Mouse (Mus musculus) kidney, postnatal 0 days (tissue): ENCODE results near the gene Zmynd12. TPM values are rescaled to one million over a fixed set of nuclear protein-coding genes. Genes with fewer than 3 reads are reported as not detected.

Experiments
- ATAC-seq: fragments of 200-750 bp; cut with Nextera tagmentation; replicated peaks from 2 replicates; pipeline ENCODE4 v1.8.0; 2017; ENCODE audit warnings: low read depth, moderate number of reproducible peaks, moderate TSS enrichment, moderate library complexity; ENCODE audit not compliant: low FRiP score
- DNase-seq: peaks from one replicate; pipeline ENCODE4 v3.0.0-alpha.2; 2016; ENCODE audit warnings: low spot score
- H3K27ac ChIP-seq: fragments of 300-500 bp; sonication (generic); 2 replicates; pipeline ENCODE4 v1.5.1; 2014; ENCODE audit warnings: mild to moderate bottlenecking
- H3K27me3 ChIP-seq: fragments of 300-500 bp; sonication (generic); 2 replicates; pipeline ENCODE4 v1.6.1; 2014; ENCODE audit warnings: low read length, mixed read lengths; ENCODE audit not compliant: insufficient read depth
- H3K36me3 ChIP-seq: fragments of 300-500 bp; sonication (generic); 2 replicates; pipeline ENCODE4 v1.6.1; 2014; ENCODE audit warnings: low read length, mixed read lengths; ENCODE audit not compliant: insufficient read depth
- H3K4me1 ChIP-seq: fragments of 300-500 bp; sonication (generic); replicated peaks from 2 replicates; pipeline ENCODE4 v1.6.1; 2014; ENCODE audit warnings: antibody characterized with exemption, low read length, mixed read lengths; ENCODE audit not compliant: insufficient read depth
- H3K4me2 ChIP-seq: fragments of 300-500 bp; sonication (generic); 2 replicates; pipeline ENCODE4 v1.6.1; 2014; ENCODE audit warnings: mild to moderate bottlenecking, low read length, moderate library complexity, mixed read lengths
- H3K4me3 ChIP-seq: fragments of 300-500 bp; sonication (generic); replicated peaks from 2 replicates; pipeline ENCODE4 v1.5.1; 2014; ENCODE audit warnings: low read depth, low read length
- H3K9ac ChIP-seq: fragments of 300-500 bp; sonication (generic); 2 replicates; pipeline ENCODE4 v1.6.1; 2014; ENCODE audit warnings: low read depth, low read length
- H3K9me3 ChIP-seq: fragments of 300-500 bp; sonication (generic); replicated peaks from 2 replicates; pipeline ENCODE4 v1.6.1; 2016; ENCODE audit warnings: low read length, inconsistent platforms, mixed read lengths
- CTCF ChIP-seq: IDR thresholded peaks from 2 replicates; pipeline ENCODE4 v1.5.1; 2016; ENCODE audit warnings: antibody characterized with exemption, low read depth, mild to moderate bottlenecking, moderate library complexity
- WGBS: fragments of 180-500 bp; shearing (Covaris S2); extraction: QIAGEN DNeasy Blood & Tissue Kit; methylation state at CpG from one replicate; pipeline ENCODE4 v1.1.7; 2014; 5-methylcytosine and 5-hydroxymethylcytosine counted together
- polyA plus RNA-seq: library from polyadenylated mRNA; unstranded; fragments of >200 nt; fragmentation: Nextera tagmentation; extraction: Ambion mirVana; gene quantifications from 2 replicates; pipeline ENCODE4 v1.2.1, GENCODE M21; 2015

Gene Zmynd12
- polyA plus RNA-seq, 1 experiment from 2014 or later: 1.7 TPM

DNA sequence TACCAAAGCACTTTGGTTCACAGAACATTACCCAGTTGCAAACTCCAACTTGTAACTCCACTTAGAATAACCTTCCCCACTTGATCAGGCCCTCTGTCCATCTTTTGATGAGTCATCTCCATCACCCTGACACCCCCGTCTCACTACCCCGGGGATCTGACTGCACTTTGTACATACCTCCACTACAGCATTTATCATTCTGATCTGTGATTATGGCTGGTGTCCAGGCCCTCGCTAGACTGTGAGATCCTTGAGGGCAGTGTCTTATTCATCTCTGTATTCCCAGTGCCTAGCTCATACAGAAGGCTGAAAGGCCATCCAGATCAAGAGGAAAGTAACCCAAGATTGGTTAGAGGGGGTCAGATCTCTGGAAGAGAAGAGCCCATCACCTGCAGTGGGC is 1.4 kb upstream of the Zmynd12 start:
- peaks cover 12% of the 10 kb centered on the region; the same call in 1 of the 2 replicates for H3K36me3 ChIP-seq
- 32% methylated on average over 3 of the region's 3 CpGs for WGBS
- no peaks in the 10 kb centered on the region for H3K9me3 ChIP-seq
- peak overlapping the region; percentile 80 for H3K4me2 ChIP-seq
- peak overlapping the region; percentile 89; the same call in 1 of the 2 replicates for H3K27ac ChIP-seq
- ATAC-seq (no peak), DNase-seq (no peak)
- H3K4me3 ChIP-seq: peak overlapping the region; percentile 61
- no peaks in the 10 kb centered on the region for H3K27me3 ChIP-seq
- peaks cover 9% of the 10 kb centered on the region; the same call in 1 of the 2 replicates for H3K4me1 ChIP-seq
- no peak for TF ChIP-seq CTCF
- peak overlapping the region; percentile 81 for H3K9ac ChIP-seq

DNA sequence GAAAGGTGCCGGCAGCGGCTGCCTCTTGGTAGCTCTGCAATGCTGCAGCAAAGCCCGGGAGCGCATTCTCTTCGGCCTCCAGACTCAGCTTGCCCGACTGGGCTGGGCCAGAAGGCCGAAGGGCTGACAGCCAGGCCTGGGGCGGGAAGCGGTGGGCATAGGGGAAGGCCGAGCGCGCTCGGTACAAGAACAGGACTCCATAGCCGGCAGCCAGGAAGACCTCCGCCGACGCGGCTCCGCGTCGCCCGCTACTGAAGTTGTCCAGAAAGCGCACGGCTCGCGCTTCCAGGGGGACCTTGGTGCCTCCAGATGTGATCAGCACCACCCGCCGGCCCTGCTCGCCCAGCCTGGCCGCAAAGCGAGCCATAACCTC is 707 bp upstream of the Zmynd12 start:
- 2% methylated on average over 31 of the region's 31 CpGs for WGBS
- peaks cover 12% of the 10 kb centered on the region; the same call in 1 of the 2 replicates for H3K36me3 ChIP-seq
- peak overlapping the region; percentile 81 for H3K9ac ChIP-seq
- no peaks in the 10 kb centered on the region for H3K27me3 ChIP-seq
- TF ChIP-seq CTCF: no peak
- no peaks in the 10 kb centered on the region for H3K9me3 ChIP-seq
- DNase-seq (no peak), ATAC-seq (peak; percentile 42)
- peak overlapping the region; percentile 61 for H3K4me3 ChIP-seq
- peak overlapping the region; percentile 89 for H3K27ac ChIP-seq
- H3K4me2 ChIP-seq: peak overlapping the region; percentile 80
- H3K4me1 ChIP-seq: peaks cover 9% of the 10 kb centered on the region; the same call in 1 of the 2 replicates

DNA sequence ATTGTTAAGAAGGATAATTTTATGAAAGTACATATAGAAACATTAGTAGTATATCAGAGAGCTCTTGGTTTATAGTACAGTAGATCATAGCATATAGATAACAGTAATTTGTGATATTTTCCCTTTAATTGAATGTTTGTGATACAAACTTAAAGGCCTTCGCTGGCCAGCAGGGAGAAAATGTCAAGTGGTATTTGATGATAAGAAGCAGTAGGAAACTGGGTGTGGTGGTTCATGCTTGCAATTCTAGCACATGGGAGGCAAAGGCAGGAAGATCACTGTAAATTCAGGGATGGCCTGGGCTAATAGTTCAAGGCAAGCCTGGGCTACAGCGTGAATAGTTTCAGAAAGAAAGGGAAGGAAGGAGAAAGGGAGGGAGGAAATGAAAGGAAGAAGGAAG is 2.5 kb downstream of the Zmynd12 start:
- H3K36me3 ChIP-seq: no peaks in the 10 kb centered on the region
- 91% methylated on average over 2 of the region's 2 CpGs for WGBS

DNA sequence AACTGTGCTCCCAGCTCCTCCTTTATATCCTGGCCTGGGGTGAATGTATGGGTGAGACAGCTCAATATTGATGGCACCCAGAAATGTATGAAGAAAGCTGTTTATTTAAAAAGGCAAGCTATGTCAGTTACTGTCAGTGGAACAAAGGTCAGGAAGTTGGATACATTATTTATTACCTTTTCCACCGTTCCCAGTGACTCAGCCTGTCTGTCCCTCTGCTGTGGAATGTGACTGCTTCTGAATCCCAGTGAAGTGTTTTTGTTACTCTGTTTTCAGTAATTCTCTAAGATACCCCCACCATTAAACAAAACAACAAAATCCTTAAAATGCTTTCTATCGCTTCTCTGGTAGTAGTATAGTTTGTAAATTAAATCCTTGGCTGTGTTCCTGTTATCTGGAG is 3.0 kb downstream of the Zmynd12 start:
- WGBS: 23% methylated on average over 2 of the region's 2 CpGs
- no peak for ATAC-seq
- Histone ChIP-seq H3K36me3 (no peaks in the 10 kb centered on the region), H3K4me1 (peaks cover 9% of the 10 kb centered on the region; the same call in 1 of the 2 replicates), H3K4me2 (no peak overlapping the region), H3K27me3 (no peaks in the 10 kb centered on the region), H3K9me3 (no peaks in the 10 kb centered on the region), H3K9ac (no peak overlapping the region), H3K4me3 (no peak overlapping the region), H3K27ac (0 out of 2 replicates have a peak overlapping the region, but pooled peaks have one; percentile 9)
- TF ChIP-seq CTCF: no peak
- no peak for DNase-seq

More for the DNA sequence above, 2.5 kb downstream of the Zmynd12 start:
- DNase-seq (no peak), ATAC-seq (no peak)
- Histone ChIP-seq H3K27ac (no peak overlapping the region), H3K9me3 (no peaks in the 10 kb centered on the region), H3K4me2 (no peak overlapping the region), H3K9ac (no peak overlapping the region), H3K27me3 (no peaks in the 10 kb centered on the region), H3K4me3 (no peak overlapping the region), H3K4me1 (peaks cover 9% of the 10 kb centered on the region; the same call in 1 of the 2 replicates)
- no peak for TF ChIP-seq CTCF

DNA sequence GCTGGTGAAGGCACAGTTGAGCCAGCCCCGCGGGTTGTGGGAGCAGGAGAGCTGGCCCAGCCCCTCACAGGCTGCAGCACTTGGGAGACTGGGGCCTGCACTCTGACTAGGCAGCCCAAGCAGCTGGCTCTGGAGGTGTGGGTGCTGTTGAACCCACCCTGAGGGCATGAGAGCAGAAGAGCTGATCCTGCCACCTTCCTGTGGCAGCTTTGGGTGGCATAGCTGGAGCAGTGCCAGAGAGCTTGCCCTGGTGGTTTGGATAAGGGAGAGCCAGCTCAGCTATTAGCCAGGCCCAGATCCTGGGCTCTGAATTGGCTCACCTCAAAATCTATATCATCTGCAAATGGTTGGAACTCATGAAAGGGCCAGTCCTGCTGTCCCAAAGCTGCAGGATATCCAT is 5.1 kb downstream of the Zmynd12 start:
- ATAC-seq (no peak), DNase-seq (no peak)
- no peak for TF ChIP-seq CTCF
- Histone ChIP-seq H3K4me1 (no peaks in the 10 kb centered on the region), H3K36me3 (no peaks in the 10 kb centered on the region), H3K27me3 (no peaks in the 10 kb centered on the region), H3K27ac (no peak overlapping the region), H3K4me2 (no peak overlapping the region), H3K4me3 (no peak overlapping the region), H3K9ac (no peak overlapping the region), H3K9me3 (no peaks in the 10 kb centered on the region)
- WGBS: 58% methylated on average over 2 of the region's 2 CpGs

DNA sequence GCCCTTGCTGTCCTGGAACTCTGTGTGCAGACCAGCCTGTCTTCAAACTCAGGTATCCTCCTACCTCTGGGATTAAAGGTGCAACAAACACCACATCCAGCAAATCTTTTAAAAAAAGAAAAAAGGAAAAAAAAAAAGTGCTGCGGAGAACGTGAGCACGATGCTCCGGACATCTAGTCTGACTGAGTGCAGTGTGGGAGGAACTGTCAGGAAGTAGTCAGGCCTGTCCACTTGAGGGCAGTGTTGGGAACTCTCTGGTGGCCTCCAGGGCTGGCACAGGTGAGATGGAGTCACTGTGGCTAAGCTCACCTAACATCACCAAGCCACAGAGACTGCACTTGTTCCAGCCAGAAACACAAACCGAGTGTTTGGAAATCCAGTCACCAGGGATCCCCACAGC is 8.1 kb downstream of the Zmynd12 start:
- Histone ChIP-seq H3K4me1 (no peaks in the 10 kb centered on the region), H3K9me3 (no peaks in the 10 kb centered on the region), H3K36me3 (no peaks in the 10 kb centered on the region), H3K27me3 (no peaks in the 10 kb centered on the region), H3K4me3 (no peak overlapping the region), H3K4me2 (no peak overlapping the region), H3K9ac (no peak overlapping the region), H3K27ac (no peak overlapping the region)
- ATAC-seq: peak; percentile 54; the same call in 1 of the 2 replicates
- peak; percentile 50 for DNase-seq
- WGBS: 24% methylated on average over 5 of the region's 5 CpGs
- peak; percentile 69 for TF ChIP-seq CTCF

DNA sequence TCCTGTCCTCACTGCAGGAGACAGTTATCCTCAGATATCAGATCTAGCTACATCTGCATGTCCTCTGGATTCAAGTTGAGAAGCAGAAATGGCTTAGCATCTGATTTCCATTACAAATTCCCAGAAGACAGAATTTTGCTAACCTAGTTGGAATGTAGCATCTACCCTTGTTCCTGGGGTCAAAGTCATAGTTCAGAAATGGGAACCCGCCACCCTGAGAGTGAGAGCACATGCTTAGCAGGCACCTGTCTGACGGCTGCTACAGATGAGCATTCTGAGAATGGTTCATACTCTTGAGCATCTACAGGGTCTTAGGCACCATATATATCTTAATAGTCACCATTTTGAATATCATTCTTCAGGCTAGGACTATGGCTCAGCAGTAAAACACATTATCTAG is 15.3 kb downstream of the Zmynd12 start:
- ATAC-seq (no peak), DNase-seq (no peak)
- no peak for TF ChIP-seq CTCF
- no peak overlapping the region for H3K4me2 ChIP-seq
- no peaks in the 10 kb centered on the region for H3K4me1 ChIP-seq
- no peaks in the 10 kb centered on the region for H3K9me3 ChIP-seq
- 90% methylated on average over 2 of the region's 2 CpGs for WGBS
- no peaks in the 10 kb centered on the region for H3K36me3 ChIP-seq
- H3K27ac ChIP-seq: no peak overlapping the region
- no peaks in the 10 kb centered on the region for H3K27me3 ChIP-seq
- no peak overlapping the region for H3K4me3 ChIP-seq
- no peak overlapping the region for H3K9ac ChIP-seq
